Mouse (Mus musculus): Measurements from ENCODE around the gene Ccnk. TPM values are rescaled to one million over a fixed set of nuclear protein-coding genes. Genes with fewer than 3 reads are reported as not detected.

Gene Ccnk
- polyA plus RNA-seq, 1 experiment: 31.8 TPM

DNA sequence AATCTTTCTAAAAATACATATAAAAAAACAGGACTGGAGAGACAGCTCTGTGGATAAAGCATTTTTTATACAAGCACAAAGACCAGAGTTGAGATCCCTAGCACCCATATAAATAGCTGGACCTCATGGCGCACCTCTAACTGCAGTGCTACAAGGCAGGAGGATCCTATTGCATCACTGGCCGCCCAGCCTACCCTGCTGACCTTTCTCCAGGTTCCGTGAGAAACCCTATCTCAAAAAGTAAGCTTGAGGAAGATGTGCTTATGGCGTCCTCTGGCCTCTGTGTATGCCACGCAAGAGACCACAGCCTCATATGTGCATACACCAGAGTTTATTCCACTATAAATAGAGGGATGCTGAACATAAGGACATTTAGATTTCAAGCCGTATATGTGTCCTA lies 2.3 kb downstream of the Ccnk start:
- Histone ChIP-seq H3K27ac (ENCODE audit: insufficient read depth, low read depth, low read length) (no peak overlapping the region), H3K4me3 (ENCODE audit: insufficient read depth, low read length) (no peak overlapping the region), H3K4me1 (ENCODE audit: control insufficient read depth, insufficient read depth, low read length) (peaks cover 6% of the 10 kb centered on the region)
- TF ChIP-seq CTCF (IDR thresholded peaks at IDR 0.05; ENCODE audit: low read depth, low read length): no peak
- TF ChIP-seq POLR2A (IDR thresholded peaks at IDR 0.05; ENCODE audit: borderline replicate concordance, low read depth, low read length): no peak

DNA sequence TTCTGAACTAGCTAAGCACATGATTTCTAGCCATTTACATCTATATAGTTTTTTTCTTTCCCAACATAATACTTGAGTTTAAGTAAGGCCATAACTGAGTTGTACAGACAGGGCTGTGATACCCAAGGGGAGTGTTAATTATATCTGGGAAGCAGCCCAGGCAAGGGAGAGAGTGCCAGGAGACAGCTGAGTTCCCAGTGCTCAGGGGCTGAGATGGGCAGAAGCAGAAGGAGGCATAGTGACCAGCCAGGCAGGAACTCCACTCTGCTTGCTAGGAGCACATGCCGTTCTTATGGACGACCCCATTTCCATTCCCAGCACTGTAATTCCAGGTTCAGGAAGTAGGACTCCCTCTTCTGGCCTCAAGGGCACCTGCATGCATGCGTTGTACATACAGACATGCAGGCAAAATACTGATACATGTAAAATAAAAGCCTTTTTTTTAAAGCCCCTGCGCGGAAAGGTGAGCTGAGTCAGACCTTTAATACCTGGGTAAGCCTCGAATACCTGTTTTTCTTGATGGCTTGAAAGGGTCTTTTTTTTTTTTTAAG lies 8.2 kb downstream of the Ccnk start:
- Histone ChIP-seq H3K4me1 (ENCODE audit: control insufficient read depth, insufficient read depth, low read length) (no peaks in the 10 kb centered on the region), H3K27ac (ENCODE audit: insufficient read depth, low read depth, low read length) (no peak overlapping the region), H3K4me3 (ENCODE audit: insufficient read depth, low read length) (no peak overlapping the region)
- TF ChIP-seq CTCF (IDR thresholded peaks at IDR 0.05; ENCODE audit: low read depth, low read length): 0 out of 2 replicates have a peak, but pooled peaks have one; percentile 11
- no peak for TF ChIP-seq POLR2A (IDR thresholded peaks at IDR 0.05; ENCODE audit: borderline replicate concordance, low read depth, low read length)

DNA sequence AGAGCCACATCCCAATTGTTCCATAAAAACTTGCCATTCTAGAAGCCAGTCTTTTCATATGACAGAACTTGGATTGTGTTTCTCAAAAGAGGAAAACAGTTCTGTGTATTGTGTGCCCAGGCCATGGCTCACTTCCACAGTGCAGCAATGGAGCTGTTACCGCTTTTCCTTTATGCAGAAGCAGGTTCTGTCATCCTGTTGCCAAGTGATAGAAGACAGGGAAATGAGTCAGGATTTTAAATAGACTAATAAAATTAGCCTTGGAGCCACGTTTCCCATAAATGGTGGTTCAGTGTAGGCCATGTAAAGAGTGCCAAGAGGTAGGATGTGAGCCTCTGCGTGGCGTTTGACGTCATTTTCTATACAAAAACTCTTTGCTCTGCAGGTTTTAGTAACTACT lies 14.5 kb downstream of the Ccnk start:
- no peak for TF ChIP-seq POLR2A (IDR thresholded peaks at IDR 0.05; ENCODE audit: borderline replicate concordance, low read depth, low read length)
- TF ChIP-seq CTCF (IDR thresholded peaks at IDR 0.05; ENCODE audit: low read depth, low read length): no peak
- Histone ChIP-seq H3K4me3 (ENCODE audit: insufficient read depth, low read length) (no peak overlapping the region), H3K4me1 (ENCODE audit: control insufficient read depth, insufficient read depth, low read length) (peaks cover 6% of the 10 kb centered on the region; the same call in 1 of the 2 replicates), H3K27ac (ENCODE audit: insufficient read depth, low read depth, low read length) (no peak overlapping the region)

DNA sequence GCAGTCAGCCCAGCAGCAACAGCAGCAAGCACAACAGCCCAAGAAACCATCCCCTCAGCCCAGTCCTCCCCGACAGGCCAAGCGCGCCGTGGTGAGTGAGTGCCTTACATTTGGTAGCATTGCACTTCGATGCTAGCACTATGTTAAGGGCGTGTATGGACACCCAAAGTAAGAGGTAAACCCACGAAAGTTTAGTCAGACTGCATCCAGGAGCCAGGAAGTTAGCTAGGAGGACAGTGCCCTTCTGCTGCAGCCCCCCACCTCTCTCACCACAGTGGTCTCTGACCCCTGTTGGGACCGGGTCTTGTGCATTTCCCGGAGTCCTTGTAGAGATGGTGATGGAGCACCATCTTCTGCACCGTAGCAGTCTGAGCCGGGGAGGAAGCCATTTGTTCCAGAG lies 16.4 kb downstream of the Ccnk start:
- Histone ChIP-seq H3K4me1 (ENCODE audit: control insufficient read depth, insufficient read depth, low read length) (peaks cover 6% of the 10 kb centered on the region; the same call in 1 of the 2 replicates), H3K27ac (ENCODE audit: insufficient read depth, low read depth, low read length) (no peak overlapping the region), H3K4me3 (ENCODE audit: insufficient read depth, low read length) (no peak overlapping the region)
- no peak for TF ChIP-seq POLR2A (IDR thresholded peaks at IDR 0.05; ENCODE audit: borderline replicate concordance, low read depth, low read length)
- no peak for TF ChIP-seq CTCF (IDR thresholded peaks at IDR 0.05; ENCODE audit: low read depth, low read length)

DNA sequence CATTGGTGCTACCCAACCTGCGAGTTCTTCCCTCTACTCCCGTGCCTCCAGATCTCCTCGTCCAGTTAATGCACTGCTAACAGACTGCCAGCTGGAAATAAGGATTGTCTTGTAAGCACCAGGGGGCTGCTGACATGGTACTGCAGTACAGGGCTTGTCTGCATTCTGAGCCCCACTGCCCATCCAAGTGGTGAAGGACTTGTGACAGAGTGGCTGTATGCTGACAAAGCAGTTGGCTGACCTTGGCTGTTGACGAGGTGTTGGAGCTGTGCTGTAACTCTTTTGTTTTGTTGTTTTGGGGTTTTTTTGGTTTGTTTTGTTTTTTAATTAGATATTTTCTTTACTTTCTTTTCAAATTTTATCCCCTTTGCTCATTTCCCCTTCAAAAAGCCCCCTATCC lies 19.1 kb downstream of the Ccnk start:
- H3K4me1 ChIP-seq (ENCODE audit: control insufficient read depth, insufficient read depth, low read length): peaks cover 5% of the 10 kb centered on the region; the same call in 1 of the 2 replicates
- no peak overlapping the region for H3K27ac ChIP-seq (ENCODE audit: insufficient read depth, low read depth, low read length)
- H3K4me3 ChIP-seq (ENCODE audit: insufficient read depth, low read length): no peak overlapping the region
- TF ChIP-seq POLR2A (IDR thresholded peaks at IDR 0.05; ENCODE audit: borderline replicate concordance, low read depth, low read length) (no peak), CTCF (IDR thresholded peaks at IDR 0.05; ENCODE audit: low read depth, low read length) (no peak)

DNA sequence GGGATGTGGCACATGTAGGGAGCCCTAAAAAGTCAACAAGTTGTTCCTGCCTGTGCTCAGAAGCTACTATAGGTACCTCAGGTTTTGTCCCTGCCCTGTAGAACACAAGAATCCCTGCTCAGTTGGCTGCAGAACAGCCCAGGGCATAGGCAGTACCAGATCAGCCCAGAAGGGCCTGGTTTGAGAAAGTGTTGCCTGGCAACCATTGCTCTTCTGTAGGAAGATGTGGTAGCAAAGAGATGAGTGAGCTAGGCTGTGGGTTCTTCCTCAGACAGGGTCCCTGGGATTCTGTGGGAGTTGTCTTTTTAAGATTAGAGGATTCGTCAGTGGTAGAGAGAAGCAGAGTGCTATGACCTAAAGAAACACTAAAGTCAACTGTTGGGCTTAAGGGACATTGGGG lies 20.7 kb downstream of the Ccnk start:
- no peak overlapping the region for H3K27ac ChIP-seq (ENCODE audit: insufficient read depth, low read depth, low read length)
- no peak for TF ChIP-seq POLR2A (IDR thresholded peaks at IDR 0.05; ENCODE audit: borderline replicate concordance, low read depth, low read length)
- TF ChIP-seq CTCF (IDR thresholded peaks at IDR 0.05; ENCODE audit: low read depth, low read length): no peak
- no peak overlapping the region for H3K4me3 ChIP-seq (ENCODE audit: insufficient read depth, low read length)
- peaks cover 2% of the 10 kb centered on the region; the same call in 1 of the 2 replicates for H3K4me1 ChIP-seq (ENCODE audit: control insufficient read depth, insufficient read depth, low read length)

DNA sequence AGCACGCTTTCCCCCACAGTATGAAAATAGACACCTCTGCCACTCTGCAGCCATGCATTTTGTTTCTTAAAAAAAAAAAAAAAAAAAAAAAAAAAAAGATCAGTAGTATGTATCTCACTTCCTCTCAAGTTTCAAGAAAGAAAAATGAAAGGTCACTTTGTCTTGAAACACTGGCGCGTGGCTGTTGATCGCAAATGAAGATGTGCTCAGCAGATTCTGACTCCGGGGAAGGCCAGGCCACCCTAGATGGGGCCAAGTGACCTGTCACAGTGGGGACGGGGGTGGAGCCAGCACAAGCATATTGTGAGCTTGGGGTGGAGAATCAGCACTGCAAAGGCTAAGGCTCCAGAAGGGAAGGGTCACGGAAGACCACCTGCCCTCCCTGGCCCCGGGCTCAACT lies 24.5 kb downstream of the Ccnk start:
- no peaks in the 10 kb centered on the region for H3K4me1 ChIP-seq (ENCODE audit: control insufficient read depth, insufficient read depth, low read length)
- H3K4me3 ChIP-seq (ENCODE audit: insufficient read depth, low read length): no peak overlapping the region
- no peak overlapping the region for H3K27ac ChIP-seq (ENCODE audit: insufficient read depth, low read depth, low read length)
- TF ChIP-seq POLR2A (IDR thresholded peaks at IDR 0.05; ENCODE audit: borderline replicate concordance, low read depth, low read length): no peak
- no peak for TF ChIP-seq CTCF (IDR thresholded peaks at IDR 0.05; ENCODE audit: low read depth, low read length)

DNA sequence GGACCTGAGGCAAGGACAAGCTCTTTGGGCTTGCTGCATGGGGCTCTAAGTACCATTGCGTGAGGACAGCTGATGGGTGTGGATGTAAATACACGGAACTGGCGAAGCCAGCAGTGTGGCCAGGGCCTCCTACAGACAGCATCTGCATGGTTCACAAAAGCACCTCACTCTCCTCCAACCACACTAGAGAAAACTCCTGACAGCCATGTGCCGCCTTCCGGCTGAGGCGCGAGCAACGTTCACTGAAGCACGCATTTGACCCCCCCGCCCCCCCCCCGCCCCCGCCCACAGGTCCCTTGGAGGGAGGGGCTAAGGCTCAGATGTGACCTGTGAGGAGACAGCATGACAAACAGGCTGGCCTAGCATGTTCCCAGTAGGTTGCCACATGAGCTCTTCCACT lies 25.6 kb downstream of the Ccnk start:
- TF ChIP-seq POLR2A (IDR thresholded peaks at IDR 0.05; ENCODE audit: borderline replicate concordance, low read depth, low read length) (no peak), CTCF (IDR thresholded peaks at IDR 0.05; ENCODE audit: low read depth, low read length) (no peak)
- H3K27ac ChIP-seq (ENCODE audit: insufficient read depth, low read depth, low read length): no peak overlapping the region
- H3K4me3 ChIP-seq (ENCODE audit: insufficient read depth, low read length): no peak overlapping the region
- H3K4me1 ChIP-seq (ENCODE audit: control insufficient read depth, insufficient read depth, low read length): no peaks in the 10 kb centered on the region

DNA sequence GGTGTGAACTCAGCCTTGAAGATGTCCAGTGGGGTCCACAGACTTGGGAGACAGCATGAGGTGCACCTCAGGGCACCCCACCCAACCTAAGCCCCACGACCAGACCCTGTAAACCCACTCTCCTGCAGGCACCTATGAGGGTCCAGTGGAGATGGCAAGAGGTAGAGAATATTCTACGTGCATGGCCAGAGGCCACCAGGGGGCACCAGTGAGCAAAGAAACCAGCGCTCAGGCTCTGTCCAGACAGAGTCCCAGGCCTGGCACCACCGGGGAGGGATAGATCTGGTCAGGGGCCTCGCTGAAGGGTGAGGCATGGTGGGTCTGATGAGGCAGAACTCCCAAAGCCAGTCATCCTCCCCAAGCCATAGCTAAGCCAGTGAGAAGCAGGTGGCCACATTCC lies 27.3 kb downstream of the Ccnk start:
- TF ChIP-seq POLR2A (IDR thresholded peaks at IDR 0.05; ENCODE audit: borderline replicate concordance, low read depth, low read length) (no peak), CTCF (IDR thresholded peaks at IDR 0.05; ENCODE audit: low read depth, low read length) (peak; percentile 91)
- no peak overlapping the region for H3K4me3 ChIP-seq (ENCODE audit: insufficient read depth, low read length)
- H3K4me1 ChIP-seq (ENCODE audit: control insufficient read depth, insufficient read depth, low read length): peaks cover under 1% of the 10 kb centered on the region; the same call in 1 of the 2 replicates
- no peak overlapping the region for H3K27ac ChIP-seq (ENCODE audit: insufficient read depth, low read depth, low read length)

DNA sequence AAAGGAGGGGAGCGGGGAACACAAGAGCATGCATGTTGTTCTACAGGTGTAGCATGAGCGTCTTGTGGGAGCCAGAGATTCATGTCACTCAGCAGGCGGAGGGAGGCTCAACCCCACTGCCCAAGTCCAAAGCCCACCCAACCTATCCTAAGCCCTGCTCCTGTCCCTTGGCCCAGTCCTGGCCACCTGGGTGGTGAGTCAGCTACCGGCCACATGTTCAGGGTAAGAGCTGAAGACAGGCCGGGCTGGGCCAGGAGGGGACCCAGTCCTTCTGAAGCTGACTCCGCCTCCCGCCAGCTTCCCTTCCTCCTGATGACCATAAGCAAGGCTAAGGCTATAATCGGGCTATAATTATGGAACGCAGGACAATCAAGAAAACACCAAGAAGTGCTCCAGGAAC lies 28.8 kb downstream of the Ccnk start:
- H3K4me3 ChIP-seq (ENCODE audit: insufficient read depth, low read length): no peak overlapping the region
- H3K27ac ChIP-seq (ENCODE audit: insufficient read depth, low read depth, low read length): no peak overlapping the region
- TF ChIP-seq CTCF (IDR thresholded peaks at IDR 0.05; ENCODE audit: low read depth, low read length) (no peak), POLR2A (IDR thresholded peaks at IDR 0.05; ENCODE audit: borderline replicate concordance, low read depth, low read length) (no peak)
- H3K4me1 ChIP-seq (ENCODE audit: control insufficient read depth, insufficient read depth, low read length): peaks cover 3% of the 10 kb centered on the region; the same call in 1 of the 2 replicates
